Comparison of ENCODE assay signal across 12 mouse cellular contexts in genomic region chr11:17386756-17387155, GRCm38 (mm10).
DNase-seq lines count a peak whose midpoint lies in the region.
"Had no signal": no experiment of that assay in that cellular context is flagged by ENCODE, and none has a peak within 500 bp of the region (broad histone marks: within the 10 kb centered on the region; RNA-seq: fewer than 3 reads in every experiment).

No protein-coding gene starts in this region.

- intact Hi-C loops in left cerebral cortex, postnatal 14 days (cut with DNase I) = no loop called here
- intact Hi-C loops in gastrocnemius, postnatal 36 days (cut with DNase I) = no loop called here

- DNase-seq in layer of hippocampus, adult 11-12 months (ENCODE audit: low spot score) = peak; percentile 8
- no peak for DNase-seq in layer of hippocampus, postnatal 10 days (ENCODE audit: low spot score in 2 of 2)
- peak; percentile 8 for DNase-seq in urinary bladder, postnatal 14 days (ENCODE audit: low spot score)
- DNase-seq in urinary bladder, adult 18-20 months (ENCODE audit: low spot score in 2 of 2) = no peak
- peak; percentile 27 to 54 for DNase-seq in left cerebral cortex, postnatal 14 days (ENCODE audit: low spot score in 2 of 2)
- peak; percentile 26 for DNase-seq in telencephalon, adult 2 months (ENCODE audit: low read depth, low spot score)
- DNase-seq in spleen, postnatal 10 days (ENCODE audit: low spot score in 2 of 2) = no peak
- DNase-seq in gastrocnemius, postnatal 36 days = no peak
- DNase-seq: cerebellum, postnatal 25 days; heart, adult 18-20 months; kidney, postnatal 10 days; liver, embryonic 13.5 days had no signal

Comparison
In these comparisons a context has a peak if more than half of its experiments do, and no peak if none do; other contexts are left out.
1. DNase-seq: peak in layer of hippocampus, adult 11-12 months (single experiment), urinary bladder, postnatal 14 days (single experiment), left cerebral cortex, postnatal 14 days (2 of 2) and telencephalon, adult 2 months (single experiment); none in layer of hippocampus, postnatal 10 days (0 of 2), urinary bladder, adult 18-20 months (0 of 2), spleen, postnatal 10 days (0 of 2) and gastrocnemius, postnatal 36 days (0 of 2).